Mouse (Mus musculus): ENCODE data around the gene Akap13.
"Not testable (repeated sequence)": the region's sequence is repeated elsewhere in the genome, so short reads cannot be mapped to it uniquely, and the experiment has no call there.

The Akap13 gene

GRCm38 (mm10) chr7:75608716-75609115, 153.4 kb downstream of the Akap13 start:
- DNase-seq: no peak

GRCm38 (mm10) chr7:75609456-75610262, 154.3 kb downstream of the Akap13 start:
- DNase-seq: no peak

GRCm38 (mm10) chr7:75610391-75610790, 155.1 kb downstream of the Akap13 start:
- no peak for DNase-seq

GRCm38 (mm10) chr7:75611261-75611950, 156.1 kb downstream of the Akap13 start:
- no peak for DNase-seq

- DNase-seq: no peak
Measured at GRCm38 (mm10) chr7:75612000-75612682, 156.8 kb downstream of the Akap13 start.

GRCm38 (mm10) chr7:75612683-75613053, 157.3 kb downstream of the Akap13 start:
- DNase-seq: no peak

- DNase-seq: no peak
Measured at GRCm38 (mm10) chr7:75613240-75613639, 157.9 kb downstream of the Akap13 start.

- no peak for DNase-seq
Measured at GRCm38 (mm10) chr7:75614826-75615225, 159.5 kb downstream of the Akap13 start.

GRCm38 (mm10) chr7:75617246-75617645, 161.9 kb downstream of the Akap13 start:
- DNase-seq: not testable (repeated sequence)

- no peak for DNase-seq
Measured at GRCm38 (mm10) chr7:75618699-75619098, 163.4 kb downstream of the Akap13 start.

GRCm38 (mm10) chr7:75619875-75620274, 164.5 kb downstream of the Akap13 start:
- DNase-seq: no peak

- DNase-seq: no peak
Measured at GRCm38 (mm10) chr7:75620395-75620960, 165.1 kb downstream of the Akap13 start.

- DNase-seq: no peak
Measured at GRCm38 (mm10) chr7:75620976-75621375, 165.6 kb downstream of the Akap13 start.

- no peak for DNase-seq
Measured at GRCm38 (mm10) chr7:75627831-75628230, 172.5 kb downstream of the Akap13 start.

- DNase-seq: no peak
Measured at GRCm38 (mm10) chr7:75629669-75630068, 174.3 kb downstream of the Akap13 start.

- no peak for DNase-seq
Measured at GRCm38 (mm10) chr7:75632941-75633340, 177.6 kb downstream of the Akap13 start.

GRCm38 (mm10) chr7:75633393-75633792, 178.1 kb downstream of the Akap13 start:
- no peak for DNase-seq

GRCm38 (mm10) chr7:75633807-75634526, 178.6 kb downstream of the Akap13 start:
- no peak for DNase-seq

GRCm38 (mm10) chr7:75638769-75639168, 183.4 kb downstream of the Akap13 start:
- no peak for DNase-seq

- peak; percentile 40 to 54 for DNase-seq
Measured at GRCm38 (mm10) chr7:75639541-75639940, 184.2 kb downstream of the Akap13 start.

GRCm38 (mm10) chr7:75640074-75640473, 184.7 kb downstream of the Akap13 start:
- no peak for DNase-seq

GRCm38 (mm10) chr7:75640671-75641070, 185.3 kb downstream of the Akap13 start:
- no peak for DNase-seq

Measured in cerebellum, postnatal 36 days (tissue).